Mouse (Mus musculus): Measurements from ENCODE around the gene Prickle1. TPM values are rescaled to one million over a fixed set of nuclear protein-coding genes. Genes with fewer than 3 reads are reported as not detected.

Gene Prickle1
- total and polyA plus RNA-seq, 3 experiments = 0.64 to 1.8 (median 1.7) TPM

DNA sequence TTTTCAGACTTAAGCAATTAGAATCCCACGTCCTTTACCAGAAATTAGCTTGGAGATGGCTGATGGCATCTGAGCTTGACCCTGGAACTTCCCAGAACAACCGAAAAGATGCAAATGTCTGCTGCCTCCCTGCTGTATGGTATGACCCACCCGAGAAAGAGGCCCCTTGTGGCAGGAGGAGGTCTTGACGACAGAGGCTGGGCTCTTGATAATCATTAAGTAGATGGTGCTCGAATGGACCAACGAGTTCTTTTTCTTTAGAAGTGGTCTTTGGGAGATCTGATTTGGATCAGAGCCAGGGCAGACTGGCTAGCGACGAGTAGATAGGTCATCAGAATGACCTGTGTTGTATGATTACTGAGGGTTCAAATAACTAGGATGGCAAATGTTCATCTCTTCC, 40.0 kb downstream of the Prickle1 start:
- Histone ChIP-seq H3K4me3 (replicated peaks in 1 of 3; ENCODE audit: low read depth in 2 of 3, low read length in 2 of 3, poor library complexity in 1 of 3) (no peak overlapping the region), H3K4me2 (ENCODE audit: insufficient read depth, low read depth, poor library complexity, severe bottlenecking) (no peak overlapping the region), H3K9ac (ENCODE audit: insufficient read depth, low read depth) (no peak overlapping the region), H3K27ac (ENCODE audit: insufficient read depth, low read depth) (no peak overlapping the region), H3K4me1 (ENCODE audit: control insufficient read depth in 1 of 2, insufficient read depth in 2 of 2) (peaks cover 5 to 25% of the 10 kb centered on the region in 2 experiments), H3K36me3 (replicated peaks in 1 of 2; ENCODE audit: control insufficient read depth in 1 of 2, insufficient read depth in 1 of 2, low read length in 1 of 2) (no peaks in the 10 kb centered on the region), H3K9me3 (replicated peaks; ENCODE audit: low read length) (no peaks in the 10 kb centered on the region), H3K27me3 (replicated peaks) (no peaks in the 10 kb centered on the region), H3K79me2 (replicated peaks; ENCODE audit: control insufficient read depth, extremely low read depth, insufficient read depth, poor library complexity, severe bottlenecking) (no peaks in the 10 kb centered on the region)
- TF ChIP-seq POLR2A (IDR thresholded peaks at IDR 0.05; ENCODE audit: low read depth, low read length) = no peak
- TF ChIP-seq CTCF (conservative IDR thresholded peaks at IDR 0.05 in 1 of 2, IDR thresholded peaks at IDR 0.05 in 1 of 2; ENCODE audit: low read depth in 2 of 2, low read length in 2 of 2) = peak in 1 of 2 experiments; percentile 45; a peak in 2 of 4 replicates
- TF ChIP-seq MAX (IDR thresholded peaks at IDR 0.05; ENCODE audit: low read length) = no peak
- TF ChIP-seq GABPA (IDR thresholded peaks at IDR 0.05; ENCODE audit: insufficient replicate concordance, low read depth, low read length) = no peak
- TF ChIP-seq MYC (IDR thresholded peaks at IDR 0.05; ENCODE audit: low read depth, low read length) = no peak
- TF ChIP-seq RAD21 (IDR thresholded peaks at IDR 0.05; ENCODE audit: low read depth, low read length) = peak; percentile 2; the same call in 1 of the 2 replicates
- no peak for TF ChIP-seq POLR2AphosphoS2 (IDR thresholded peaks at IDR 0.05; ENCODE audit: low read depth, low read length)
- TF ChIP-seq CHD1 (IDR thresholded peaks at IDR 0.05; ENCODE audit: low read depth, low read length) = no peak
- peak; percentile 31 for DNase-seq (ENCODE audit: extremely low read depth)
- dilution Hi-C loops (cut with MboI; ENCODE audit: extremely low pct_ligation_motif_present, extremely low pct_unique_long_range_greater_than_20kb, low sequenced_read_pairs) = no loop called here
- in situ Hi-C loops (cut with MboI; ENCODE audit: low pct_ligation_motif_present, low pct_unique_long_range_greater_than_20kb, low sequenced_read_pairs) = no loop called here

DNA sequence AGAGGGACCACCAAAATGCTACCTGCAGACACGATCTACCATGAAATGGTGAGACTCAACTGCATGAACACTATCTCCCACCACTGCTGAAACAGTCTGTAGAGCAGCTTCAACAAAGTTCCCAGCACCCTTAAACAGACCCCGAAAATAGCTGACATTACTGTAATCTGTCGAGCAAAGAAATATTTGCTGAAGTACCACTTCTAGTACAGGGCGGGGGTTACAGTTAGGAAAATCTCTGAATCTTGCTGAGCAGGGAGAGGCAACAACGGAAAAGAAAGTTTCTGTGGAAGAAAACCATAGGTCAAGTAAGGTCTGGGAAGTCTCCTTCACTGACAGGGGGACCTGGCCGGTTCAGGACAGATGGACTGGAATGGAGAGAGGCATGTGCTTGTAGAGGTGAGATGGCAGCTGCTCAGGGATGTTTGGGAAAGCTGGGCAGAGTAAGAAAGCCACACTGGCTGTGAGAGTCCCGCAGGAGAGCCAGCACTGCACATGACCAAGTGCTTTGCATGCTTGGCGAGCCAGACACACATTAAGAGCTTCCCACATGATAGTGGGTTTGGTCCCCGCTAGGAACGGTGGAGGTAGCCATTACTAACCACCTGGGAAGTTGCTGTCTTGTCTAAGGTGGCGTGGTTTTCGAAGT, 41.4 kb downstream of the Prickle1 start:
- Histone ChIP-seq H3K4me2 (ENCODE audit: insufficient read depth, low read depth, poor library complexity, severe bottlenecking) (no peak overlapping the region), H3K4me1 (ENCODE audit: control insufficient read depth in 1 of 2, insufficient read depth in 2 of 2) (peaks cover 5 to 25% of the 10 kb centered on the region in 2 experiments), H3K9me3 (replicated peaks; ENCODE audit: low read length) (no peaks in the 10 kb centered on the region), H3K9ac (ENCODE audit: insufficient read depth, low read depth) (no peak overlapping the region), H3K27ac (ENCODE audit: insufficient read depth, low read depth) (no peak overlapping the region), H3K27me3 (replicated peaks) (no peaks in the 10 kb centered on the region), H3K4me3 (replicated peaks in 1 of 3; ENCODE audit: low read depth in 2 of 3, low read length in 2 of 3, poor library complexity in 1 of 3) (no peak overlapping the region), H3K36me3 (replicated peaks in 1 of 2; ENCODE audit: control insufficient read depth in 1 of 2, insufficient read depth in 1 of 2, low read length in 1 of 2) (no peaks in the 10 kb centered on the region), H3K79me2 (replicated peaks; ENCODE audit: control insufficient read depth, extremely low read depth, insufficient read depth, poor library complexity, severe bottlenecking) (no peaks in the 10 kb centered on the region)
- no peak for TF ChIP-seq ELF1 (IDR thresholded peaks at IDR 0.05; ENCODE audit: low read depth, low read length)
- TF ChIP-seq E2F4 (IDR thresholded peaks at IDR 0.05; ENCODE audit: insufficient replicate concordance, low read depth, low read length) = no peak
- no peak for TF ChIP-seq HCFC1 (IDR thresholded peaks at IDR 0.05; ENCODE audit: low read depth, low read length)
- in situ Hi-C loops (cut with MboI; ENCODE audit: low pct_ligation_motif_present, low pct_unique_long_range_greater_than_20kb, low sequenced_read_pairs) (no loop called here), dilution Hi-C loops (cut with MboI; ENCODE audit: extremely low pct_ligation_motif_present, extremely low pct_unique_long_range_greater_than_20kb, low sequenced_read_pairs) (no loop called here)
- no peak for DNase-seq (ENCODE audit: extremely low read depth)

DNA sequence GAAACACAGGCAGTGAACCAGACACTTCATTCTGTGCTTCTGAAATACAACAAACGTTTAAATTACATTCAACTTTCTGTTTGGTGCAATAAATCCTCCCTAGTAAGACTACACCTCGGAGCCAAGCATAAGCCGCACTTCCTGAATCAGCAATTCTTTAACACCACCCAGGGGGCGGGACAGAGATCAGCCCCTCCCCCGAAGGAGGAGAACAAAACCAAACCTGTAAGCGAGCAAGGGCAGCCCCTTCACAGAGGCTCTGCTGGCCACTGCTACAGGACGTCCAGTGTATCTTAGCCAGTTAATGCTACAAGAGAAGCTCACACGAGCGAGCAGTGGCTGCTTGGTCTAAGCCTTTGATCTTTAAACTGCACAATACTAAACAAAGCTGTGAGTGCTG, 43.5 kb downstream of the Prickle1 start:
- Histone ChIP-seq H3K36me3 (replicated peaks in 1 of 2; ENCODE audit: control insufficient read depth in 1 of 2, insufficient read depth in 1 of 2, low read length in 1 of 2) (no peaks in the 10 kb centered on the region), H3K27me3 (replicated peaks) (no peaks in the 10 kb centered on the region), H3K9ac (ENCODE audit: insufficient read depth, low read depth) (no peak overlapping the region), H3K4me1 (ENCODE audit: control insufficient read depth in 1 of 2, insufficient read depth in 2 of 2) (peaks cover 9 to 42% of the 10 kb centered on the region in 2 experiments), H3K27ac (ENCODE audit: insufficient read depth, low read depth) (no peak overlapping the region), H3K79me2 (replicated peaks; ENCODE audit: control insufficient read depth, extremely low read depth, insufficient read depth, poor library complexity, severe bottlenecking) (no peaks in the 10 kb centered on the region), H3K9me3 (replicated peaks; ENCODE audit: low read length) (no peaks in the 10 kb centered on the region), H3K4me2 (ENCODE audit: insufficient read depth, low read depth, poor library complexity, severe bottlenecking) (no peak overlapping the region), H3K4me3 (replicated peaks in 1 of 3; ENCODE audit: low read depth in 2 of 3, low read length in 2 of 3, poor library complexity in 1 of 3) (no peak overlapping the region)
- TF ChIP-seq MAFK (IDR thresholded peaks at IDR 0.05; ENCODE audit: insufficient replicate concordance, low read length) = peak; percentile 91
- TF ChIP-seq POLR2A (IDR thresholded peaks at IDR 0.05; ENCODE audit: low read depth, low read length) = peak; percentile 49
- TF ChIP-seq ELF1 (IDR thresholded peaks at IDR 0.05; ENCODE audit: low read depth, low read length) = peak; percentile 80
- no peak for TF ChIP-seq RCOR1 (conservative IDR thresholded peaks at IDR 0.05; ENCODE audit: low read depth, low read length)
- peak; percentile 47; the same call in 1 of the 2 replicates for TF ChIP-seq TBP (conservative IDR thresholded peaks at IDR 0.05; ENCODE audit: low read depth, low read length)
- in situ Hi-C loops (cut with MboI; ENCODE audit: low pct_ligation_motif_present, low pct_unique_long_range_greater_than_20kb, low sequenced_read_pairs) = no loop called here
- dilution Hi-C loops (cut with MboI; ENCODE audit: extremely low pct_ligation_motif_present, extremely low pct_unique_long_range_greater_than_20kb, low sequenced_read_pairs) = no loop called here
- DNase-seq (ENCODE audit: extremely low read depth) = peak; percentile 58
